Mouse (Mus musculus) intestine, embryonic 14.5 days (tissue): Measurements from ENCODE around the gene Ncoa6. TPM values are rescaled to one million over a fixed set of nuclear protein-coding genes. Genes with fewer than 3 reads are reported as not detected.
"Not testable (repeated sequence)": the region's sequence is repeated elsewhere in the genome, so short reads cannot be mapped to it uniquely, and the experiment has no call there.

Experiments used
- ATAC-seq: fragments of 200-750 bp; cut with Nextera tagmentation; replicated peaks from 2 replicates; pipeline ENCODE4 v1.8.0; 2017; ENCODE audit warnings: low read depth, moderate number of reproducible peaks, moderate TSS enrichment, moderate library complexity; ENCODE audit not compliant: low FRiP score, low TSS enrichment
- DNase-seq: peaks from one replicate; pipeline ENCODE4 v3.0.0-alpha.2; 2018; ENCODE audit warnings: low spot score
- H3K27ac ChIP-seq: fragments of 300-500 bp; sonication (generic); 2 replicates; pipeline ENCODE4 v1.5.1; 2014; ENCODE audit warnings: low read depth, mild to moderate bottlenecking, control low read depth
- H3K27me3 ChIP-seq: fragments of 300-500 bp; sonication (generic); replicated peaks from 2 replicates; pipeline ENCODE4 v1.6.1; 2014; ENCODE audit warnings: low read length, control low read depth; ENCODE audit not compliant: control insufficient read depth, insufficient read depth
- H3K36me3 ChIP-seq: fragments of 300-500 bp; sonication (generic); 2 replicates; pipeline ENCODE4 v1.6.1; 2014; ENCODE audit warnings: low read length, control low read depth; ENCODE audit not compliant: control insufficient read depth, insufficient read depth
- H3K4me1 ChIP-seq: fragments of 300-500 bp; sonication (generic); replicated peaks from 2 replicates; pipeline ENCODE4 v1.6.1; 2014; ENCODE audit warnings: low read length, control low read depth, mixed read lengths; ENCODE audit not compliant: control insufficient read depth, insufficient read depth
- H3K4me2 ChIP-seq: fragments of 300-500 bp; sonication (generic); 2 replicates; pipeline ENCODE4 v1.6.1; 2014; ENCODE audit warnings: low read length
- H3K4me3 ChIP-seq: fragments of 300-500 bp; sonication (generic); 2 replicates; pipeline ENCODE4 v1.5.1; 2014; ENCODE audit warnings: low read depth, low read length, control low read depth, mixed read lengths
- H3K9ac ChIP-seq: fragments of 300-500 bp; sonication (generic); 2 replicates; pipeline ENCODE4 v1.6.1; 2014; ENCODE audit warnings: mild to moderate bottlenecking, low read length
- H3K9me3 ChIP-seq: fragments of 300-500 bp; sonication (generic); 2 replicates; pipeline ENCODE4 v1.6.1; 2016; ENCODE audit warnings: low read length, control low read depth; ENCODE audit not compliant: control insufficient read depth
- WGBS: fragments of 180-500 bp; shearing (Covaris S2); extraction: QIAGEN DNeasy Blood & Tissue Kit; methylation state at CpG from one replicate; pipeline ENCODE4 v1.1.7; 2014; 5-methylcytosine and 5-hydroxymethylcytosine counted together
- polyA plus RNA-seq: library from polyadenylated mRNA; unstranded; fragments of >200 nt; fragmentation: Nextera tagmentation; extraction: Ambion mirVana; gene quantifications from 2 replicates; pipeline ENCODE4 v1.2.1, GENCODE M21; 2014

Gene Ncoa6
- polyA plus RNA-seq, 1 experiment from 2014 or later = 27.9 TPM

GRCm38 (mm10) chr2:155451256-155451655, 22.4 kb downstream of the Ncoa6 start:
- Histone ChIP-seq H3K4me1 (no peaks in the 10 kb centered on the region), H3K36me3 (no peaks in the 10 kb centered on the region), H3K27ac (no peak overlapping the region), H3K4me2 (no peak overlapping the region), H3K9ac (no peak overlapping the region), H3K9me3 (no peaks in the 10 kb centered on the region), H3K27me3 (no peaks in the 10 kb centered on the region), H3K4me3 (no peak overlapping the region)
- WGBS = 88% methylated on average over 5 of the region's 5 CpGs
- no peak for DNase-seq
- no peak for ATAC-seq

GRCm38 (mm10) chr2:155447906-155448305, 25.8 kb downstream of the Ncoa6 start:
- not testable (repeated sequence) for ATAC-seq, H3K27ac ChIP-seq, H3K4me3 ChIP-seq, DNase-seq, H3K4me2 ChIP-seq, H3K36me3 ChIP-seq, H3K9ac ChIP-seq, H3K4me1 ChIP-seq, H3K27me3 ChIP-seq, H3K9me3 ChIP-seq
- WGBS = 97% methylated on average over 1 of the region's 1 CpGs

DNA sequence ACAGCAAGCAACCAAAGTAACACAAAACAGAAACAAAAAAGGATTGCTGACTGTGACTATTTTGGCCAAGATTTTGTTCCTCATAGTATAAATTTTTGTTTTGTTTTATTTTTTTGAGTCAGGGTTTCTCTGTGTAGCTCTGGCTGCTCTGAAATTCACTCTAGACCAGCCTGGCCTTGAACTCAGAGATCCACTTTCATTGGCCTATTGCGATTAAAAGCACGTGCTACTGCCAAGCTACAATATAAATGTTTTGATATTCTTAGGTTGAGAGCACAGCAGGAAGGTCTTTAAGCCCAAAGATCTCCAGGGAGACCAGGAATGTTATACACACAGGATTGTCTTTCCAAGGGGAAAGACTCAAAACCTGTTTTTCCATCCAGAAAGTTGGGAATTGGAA, 30.2 kb downstream of the Ncoa6 start:
- Histone ChIP-seq H3K27me3 (no peaks in the 10 kb centered on the region), H3K9me3 (no peaks in the 10 kb centered on the region), H3K4me2 (no peak overlapping the region), H3K36me3 (peaks cover 7% of the 10 kb centered on the region; the same call in 1 of the 2 replicates), H3K4me3 (no peak overlapping the region), H3K9ac (no peak overlapping the region), H3K27ac (no peak overlapping the region), H3K4me1 (no peaks in the 10 kb centered on the region)
- DNase-seq (no peak), ATAC-seq (no peak)
- 36% methylated on average over 2 of the region's 2 CpGs for WGBS

- 80% methylated on average over 4 of the region's 4 CpGs for WGBS
- no peaks in the 10 kb centered on the region for H3K27me3 ChIP-seq
- H3K4me3 ChIP-seq = no peak overlapping the region
- no peak for DNase-seq
- H3K9ac ChIP-seq = no peak overlapping the region
- H3K27ac ChIP-seq = no peak overlapping the region
- H3K36me3 ChIP-seq = peaks cover 8% of the 10 kb centered on the region; the same call in 1 of the 2 replicates
- no peak for ATAC-seq
- H3K9me3 ChIP-seq = no peaks in the 10 kb centered on the region
- no peaks in the 10 kb centered on the region for H3K4me1 ChIP-seq
- H3K4me2 ChIP-seq = no peak overlapping the region
These were observed 30.8 kb downstream of the Ncoa6 start for GRCm38 (mm10) chr2:155442916-155443315.

GRCm38 (mm10) chr2:155436445-155436844, 37.2 kb downstream of the Ncoa6 start:
- Histone ChIP-seq H3K4me3 (no peak overlapping the region), H3K9ac (no peak overlapping the region), H3K4me2 (no peak overlapping the region), H3K27ac (no peak overlapping the region), H3K27me3 (no peaks in the 10 kb centered on the region), H3K9me3 (no peaks in the 10 kb centered on the region), H3K36me3 (peaks cover 53% of the 10 kb centered on the region), H3K4me1 (no peaks in the 10 kb centered on the region)
- DNase-seq (no peak), ATAC-seq (no peak)

DNA sequence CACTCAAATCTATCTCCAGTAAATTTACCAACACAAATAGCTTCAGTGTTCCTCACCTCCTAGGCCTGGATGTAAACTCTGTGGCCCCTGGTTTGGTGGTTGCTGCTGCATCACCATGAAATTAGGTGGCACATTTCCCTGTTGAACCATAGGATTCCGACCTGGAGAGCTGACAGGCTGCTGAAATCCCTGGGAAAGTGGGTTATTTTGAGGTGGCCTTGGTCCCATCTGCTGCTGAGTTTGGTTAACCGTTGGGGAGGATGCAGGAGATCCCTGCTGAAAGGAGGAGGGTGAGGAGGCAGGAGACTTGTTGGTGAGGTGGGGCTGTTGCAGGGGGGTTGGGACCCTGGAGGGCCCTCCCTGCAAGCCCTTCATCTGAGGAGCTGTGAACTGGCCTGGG, 52.8 kb downstream of the Ncoa6 start:
- no peak for ATAC-seq
- no peak overlapping the region for H3K4me2 ChIP-seq
- H3K9me3 ChIP-seq = no peaks in the 10 kb centered on the region
- H3K4me1 ChIP-seq = no peaks in the 10 kb centered on the region
- peaks cover 67% of the 10 kb centered on the region for H3K36me3 ChIP-seq
- no peak for DNase-seq
- no peak overlapping the region for H3K27ac ChIP-seq
- H3K9ac ChIP-seq = no peak overlapping the region
- H3K4me3 ChIP-seq = no peak overlapping the region
- H3K27me3 ChIP-seq = no peaks in the 10 kb centered on the region
- 80% methylated on average over 2 of the region's 2 CpGs for WGBS

GRCm38 (mm10) chr2:155404635-155405034, 69.1 kb downstream of the Ncoa6 start:
- Histone ChIP-seq H3K27me3 (no peaks in the 10 kb centered on the region), H3K9ac (no peak overlapping the region), H3K4me3 (no peak overlapping the region), H3K4me1 (no peaks in the 10 kb centered on the region), H3K27ac (no peak overlapping the region), H3K36me3 (peaks cover 73% of the 10 kb centered on the region), H3K4me2 (no peak overlapping the region), H3K9me3 (no peaks in the 10 kb centered on the region)
- no peak for DNase-seq
- 93% methylated on average over 1 of the region's 1 CpGs for WGBS
- ATAC-seq = no peak

DNA sequence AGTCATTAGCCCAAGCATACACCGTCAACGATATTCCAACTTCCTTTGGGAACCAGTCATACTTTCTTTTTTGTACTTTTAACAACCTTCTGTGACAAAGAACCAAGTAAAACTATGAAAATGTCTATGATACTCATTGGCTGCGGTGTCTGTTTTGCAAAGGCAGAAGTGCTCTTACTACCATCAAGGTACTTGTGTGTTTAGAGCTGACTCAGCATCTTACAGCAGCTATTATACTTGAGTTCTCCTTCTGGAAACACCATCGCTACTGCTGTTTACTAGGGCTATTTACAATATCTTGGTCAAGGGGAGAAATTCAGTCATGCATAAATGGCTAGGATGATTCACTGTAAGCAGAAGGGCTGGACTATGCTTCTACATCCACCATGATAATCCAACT, 71.8 kb downstream of the Ncoa6 start:
- no peaks in the 10 kb centered on the region for H3K9me3 ChIP-seq
- H3K4me2 ChIP-seq = no peak overlapping the region
- no peak overlapping the region for H3K4me3 ChIP-seq
- no peak overlapping the region for H3K27ac ChIP-seq
- ATAC-seq (no peak), DNase-seq (no peak)
- WGBS = 97% methylated on average over 4 of the region's 4 CpGs
- H3K36me3 ChIP-seq = peaks cover 72% of the 10 kb centered on the region
- no peaks in the 10 kb centered on the region for H3K27me3 ChIP-seq
- H3K4me1 ChIP-seq = no peaks in the 10 kb centered on the region
- no peak overlapping the region for H3K9ac ChIP-seq

- Histone ChIP-seq H3K4me3 (no peak overlapping the region), H3K36me3 (peaks cover 62% of the 10 kb centered on the region), H3K27me3 (no peaks in the 10 kb centered on the region), H3K9me3 (no peaks in the 10 kb centered on the region), H3K27ac (no peak overlapping the region), H3K4me2 (no peak overlapping the region), H3K9ac (no peak overlapping the region), H3K4me1 (no peaks in the 10 kb centered on the region)
- DNase-seq (no peak), ATAC-seq (no peak)
These were observed 73.4 kb downstream of the Ncoa6 start for GRCm38 (mm10) chr2:155400276-155400675.
